Mouse (Mus musculus): ENCODE data around the gene Pcsk6. TPM values are rescaled to one million over a fixed set of nuclear protein-coding genes. Genes with fewer than 3 reads are reported as not detected.

Pcsk6 gene
- polyA plus RNA-seq, 1 experiment from 2014 or later, result 3.5 TPM

DNA sequence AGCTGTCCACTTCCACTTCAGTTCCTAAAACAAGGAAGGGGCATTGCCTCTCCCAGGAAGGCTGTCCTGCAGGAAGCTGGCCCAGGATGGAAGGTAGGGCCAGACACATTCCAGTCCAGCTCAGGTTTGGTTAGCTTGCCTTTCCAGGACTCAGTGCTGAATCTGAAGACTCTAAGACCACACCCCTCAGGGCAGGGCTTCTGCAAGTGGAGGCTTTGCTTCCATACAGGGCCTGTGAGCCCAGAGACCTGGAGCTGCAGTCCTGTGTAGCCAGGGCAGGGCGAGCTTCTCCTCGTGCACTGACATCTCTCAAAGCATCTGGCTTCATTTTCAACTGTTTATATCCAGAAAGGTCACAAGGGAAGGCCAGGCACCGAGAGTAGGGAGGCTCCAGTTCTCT lies 131.9 kb downstream of the Pcsk6 start:
- Histone ChIP-seq H3K27ac (no peak overlapping the region), H3K4me3 (no peak overlapping the region), H3K36me3 (no peaks in the 10 kb centered on the region), H3K9me3 (peaks cover 5% of the 10 kb centered on the region; the same call in 1 of the 2 replicates), H3K27me3 (ENCODE audit: insufficient read depth, poor library complexity, severe bottlenecking) (no peaks in the 10 kb centered on the region), H3K4me1 (no peaks in the 10 kb centered on the region)
- 69% methylated on average over 3 of the region's 3 CpGs for WGBS
- no peak for DNase-seq (ENCODE audit: low spot score)

DNA sequence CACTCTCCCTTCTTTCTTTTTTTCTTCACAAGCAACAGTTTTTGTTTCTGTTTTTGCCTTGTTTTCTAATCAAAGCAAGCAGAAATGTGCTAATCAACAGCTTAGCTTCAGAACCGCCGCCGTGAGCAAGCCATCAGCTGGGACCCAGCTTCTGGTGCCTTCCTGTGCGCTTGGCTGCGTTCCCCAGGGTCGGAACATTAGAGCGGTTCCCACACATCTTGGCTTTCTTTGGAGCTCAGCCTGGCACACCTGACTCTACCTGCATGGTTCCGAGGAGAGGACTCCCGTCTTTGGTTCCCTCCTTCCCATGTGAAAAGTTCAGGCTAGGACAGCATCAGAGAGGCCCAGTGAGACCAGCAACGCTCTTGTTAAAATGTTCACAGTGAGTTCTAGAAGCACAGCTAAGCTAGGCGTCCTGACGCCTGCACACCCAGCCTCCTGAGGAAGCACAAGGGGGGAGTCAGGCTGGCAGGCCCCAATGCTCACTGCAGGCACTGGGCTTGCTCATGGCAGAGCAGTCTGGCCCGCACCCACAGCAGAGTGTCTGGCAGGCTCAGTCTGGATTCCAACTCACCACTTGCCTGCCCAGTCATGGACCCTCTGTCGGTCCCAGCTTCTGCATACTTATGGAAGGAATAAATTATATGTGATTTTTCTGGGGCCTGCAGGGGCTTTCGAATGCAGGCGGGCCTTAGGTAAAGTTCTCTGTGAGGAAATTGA lies 139.7 kb downstream of the Pcsk6 start:
- no peak overlapping the region for H3K27ac ChIP-seq
- no peaks in the 10 kb centered on the region for H3K4me1 ChIP-seq
- WGBS, result 86% methylated on average over 16 of the region's 16 CpGs
- no peak overlapping the region for H3K4me3 ChIP-seq
- DNase-seq (ENCODE audit: low spot score), result no peak
- H3K27me3 ChIP-seq (ENCODE audit: insufficient read depth, poor library complexity, severe bottlenecking), result no peaks in the 10 kb centered on the region
- peaks cover 5% of the 10 kb centered on the region; the same call in 1 of the 2 replicates for H3K36me3 ChIP-seq
- peaks cover 5% of the 10 kb centered on the region; the same call in 1 of the 2 replicates for H3K9me3 ChIP-seq

DNA sequence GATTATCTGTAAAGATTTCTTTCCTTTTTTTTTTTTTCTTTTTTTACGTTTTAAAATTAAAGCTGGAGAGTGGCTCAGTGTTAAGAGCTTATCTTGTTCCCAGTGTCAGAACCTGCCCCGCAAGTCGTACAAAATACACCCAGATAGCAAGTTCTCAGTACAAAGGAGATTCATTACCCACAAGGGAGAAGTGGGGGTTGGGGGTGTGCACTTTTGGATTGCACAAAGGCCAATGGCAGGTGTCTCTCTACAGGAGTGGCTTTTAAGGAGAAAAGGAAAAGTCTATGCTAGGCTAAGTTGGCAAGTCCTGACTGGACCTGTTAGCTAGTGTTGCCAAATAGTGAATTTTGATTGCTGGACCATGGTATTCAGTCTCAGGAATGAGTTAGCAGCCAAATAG lies 140.3 kb downstream of the Pcsk6 start:
- WGBS, result 46% methylated on average over 3 of the region's 3 CpGs
- H3K27me3 ChIP-seq (ENCODE audit: insufficient read depth, poor library complexity, severe bottlenecking), result no peaks in the 10 kb centered on the region
- no peak overlapping the region for H3K27ac ChIP-seq
- no peak for DNase-seq (ENCODE audit: low spot score)
- H3K9me3 ChIP-seq, result peaks cover 5% of the 10 kb centered on the region; the same call in 1 of the 2 replicates
- peaks cover 5% of the 10 kb centered on the region; the same call in 1 of the 2 replicates for H3K36me3 ChIP-seq
- H3K4me3 ChIP-seq, result no peak overlapping the region
- no peaks in the 10 kb centered on the region for H3K4me1 ChIP-seq

DNA sequence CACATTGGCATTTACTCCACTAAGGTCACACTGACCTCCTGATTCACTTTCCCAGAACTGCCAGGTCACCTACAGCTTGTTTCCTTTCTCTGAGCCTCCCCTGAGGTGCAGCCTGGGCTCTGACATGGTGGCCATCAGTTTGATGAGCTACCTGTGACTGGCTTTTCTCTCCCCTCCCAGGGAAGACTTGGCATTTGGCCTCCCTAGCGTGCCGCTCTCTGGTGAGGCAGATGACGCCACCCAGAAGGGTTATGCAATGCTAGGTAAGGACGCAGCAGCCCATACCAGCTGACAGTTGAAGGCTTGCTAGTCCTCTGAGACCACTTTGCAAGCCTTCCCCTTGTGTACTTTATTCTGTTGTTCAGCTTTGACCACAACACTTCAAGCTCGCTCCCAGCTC lies 141.9 kb downstream of the Pcsk6 start:
- WGBS, result 80% methylated on average over 5 of the region's 5 CpGs
- Histone ChIP-seq H3K27me3 (ENCODE audit: insufficient read depth, poor library complexity, severe bottlenecking) (no peaks in the 10 kb centered on the region), H3K4me1 (no peaks in the 10 kb centered on the region), H3K9me3 (no peaks in the 10 kb centered on the region), H3K27ac (no peak overlapping the region), H3K36me3 (peaks cover 5% of the 10 kb centered on the region; the same call in 1 of the 2 replicates), H3K4me3 (no peak overlapping the region)
- no peak for DNase-seq (ENCODE audit: low spot score)

DNA sequence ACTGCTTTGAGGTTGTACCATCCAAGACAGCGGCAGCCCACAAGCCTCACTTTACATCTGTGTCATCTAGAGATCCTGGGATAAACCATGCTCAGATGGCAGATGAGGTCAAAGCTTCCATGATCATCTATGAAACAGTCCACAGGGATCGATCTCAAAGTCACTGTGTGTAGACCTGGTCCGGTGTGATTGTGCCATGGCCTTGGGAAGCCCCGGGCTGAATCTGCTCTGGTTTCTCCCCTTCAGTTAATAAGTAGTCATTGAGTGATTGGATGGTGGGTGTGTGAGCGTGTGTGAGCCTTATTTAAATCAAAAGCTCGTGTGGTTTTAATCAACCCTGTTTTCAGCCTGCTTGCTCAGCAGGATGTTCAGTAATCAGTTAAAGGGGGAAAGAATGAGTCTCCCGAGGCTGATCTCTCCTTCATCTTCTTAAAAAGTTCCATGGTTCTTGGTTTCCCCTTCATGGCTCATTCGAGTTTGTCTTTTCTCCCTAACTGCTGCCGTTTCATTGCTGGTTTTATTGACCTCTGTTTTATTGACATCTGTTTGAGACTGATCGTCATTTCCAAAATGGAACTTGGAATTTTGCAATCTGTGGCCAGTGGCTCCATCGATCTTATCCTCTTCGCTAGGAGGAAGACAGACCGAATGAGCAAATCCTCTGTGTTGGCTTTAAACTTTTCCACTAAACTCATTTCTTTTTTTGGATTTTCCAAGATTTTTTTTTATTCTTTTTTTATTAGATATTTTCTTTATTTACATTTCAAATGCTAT lies 142.5 kb downstream of the Pcsk6 start:
- no peak for DNase-seq (ENCODE audit: low spot score)

DNA sequence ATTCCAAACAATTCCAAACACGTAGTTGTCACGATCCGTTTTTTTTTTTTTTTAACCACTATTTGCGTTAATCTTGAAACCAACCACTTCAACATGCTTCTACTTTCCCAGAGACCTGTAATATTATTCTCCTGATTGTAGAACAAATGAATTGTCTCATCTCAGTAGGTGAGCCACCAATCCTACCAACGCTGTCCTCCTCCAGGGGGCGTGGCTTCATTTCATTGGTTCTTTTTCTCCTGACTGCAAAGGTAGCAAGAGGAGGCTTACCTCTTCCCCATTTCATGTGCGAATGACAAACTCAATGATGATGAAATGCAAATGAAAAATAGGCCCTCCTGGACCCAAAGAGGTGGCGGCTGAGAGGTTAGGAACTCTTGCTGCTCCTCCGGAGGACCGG lies 143.5 kb downstream of the Pcsk6 start:
- Histone ChIP-seq H3K4me3 (no peak overlapping the region), H3K36me3 (no peaks in the 10 kb centered on the region), H3K4me1 (no peaks in the 10 kb centered on the region), H3K9me3 (no peaks in the 10 kb centered on the region), H3K27ac (no peak overlapping the region), H3K27me3 (ENCODE audit: insufficient read depth, poor library complexity, severe bottlenecking) (no peaks in the 10 kb centered on the region)
- DNase-seq (ENCODE audit: low spot score), result no peak
- 83% methylated on average over 10 of the region's 10 CpGs for WGBS

More for the DNA sequence above, 142.5 kb downstream of the Pcsk6 start:
- H3K36me3 ChIP-seq, result peaks cover 5% of the 10 kb centered on the region; the same call in 1 of the 2 replicates
- H3K27me3 ChIP-seq (ENCODE audit: insufficient read depth, poor library complexity, severe bottlenecking), result no peaks in the 10 kb centered on the region
- 76% methylated on average over 13 of the region's 13 CpGs for WGBS
- H3K9me3 ChIP-seq, result no peaks in the 10 kb centered on the region
- no peak overlapping the region for H3K27ac ChIP-seq
- no peaks in the 10 kb centered on the region for H3K4me1 ChIP-seq
- no peak overlapping the region for H3K4me3 ChIP-seq

DNA sequence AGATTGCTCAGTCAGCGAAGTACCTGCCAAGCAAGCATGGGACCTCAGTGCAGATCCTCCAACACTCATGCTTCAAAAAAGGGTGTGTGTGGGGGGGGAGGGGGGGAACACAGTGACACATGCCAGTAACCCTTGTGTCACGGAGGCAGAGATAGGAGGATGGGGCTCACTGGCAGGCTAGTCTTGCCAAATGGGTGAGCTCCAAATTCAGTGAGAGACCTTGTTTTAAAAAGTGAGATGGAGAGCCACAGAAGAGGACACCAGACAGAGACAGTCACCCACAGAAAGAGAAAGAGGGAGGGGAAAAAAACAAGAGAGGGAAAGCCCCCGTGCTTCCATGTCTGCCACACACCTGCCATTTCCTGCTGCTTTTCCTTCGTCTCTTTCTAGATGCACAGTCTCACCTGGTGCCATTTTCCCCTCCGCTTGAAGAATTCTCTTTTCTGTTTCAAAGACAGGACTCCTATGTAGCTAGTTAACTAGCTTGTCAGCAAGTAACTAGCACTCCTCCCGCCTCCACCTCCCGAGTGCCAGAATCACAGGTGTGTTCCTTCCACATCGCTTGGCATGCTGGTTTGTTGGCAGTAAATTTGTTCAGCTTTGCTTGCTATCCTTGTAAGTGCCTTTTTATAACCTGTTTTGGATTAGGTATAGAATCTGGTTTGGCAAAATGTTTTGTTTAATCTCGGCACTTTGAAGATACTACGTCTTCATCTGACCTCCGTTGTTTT lies 146.8 kb downstream of the Pcsk6 start:
- no peak for DNase-seq (ENCODE audit: low spot score)
- Histone ChIP-seq H3K27me3 (ENCODE audit: insufficient read depth, poor library complexity, severe bottlenecking) (no peaks in the 10 kb centered on the region), H3K27ac (no peak overlapping the region), H3K36me3 (no peaks in the 10 kb centered on the region), H3K4me3 (no peak overlapping the region), H3K4me1 (no peaks in the 10 kb centered on the region), H3K9me3 (no peaks in the 10 kb centered on the region)
- 79% methylated on average over 11 of the region's 11 CpGs for WGBS

DNA sequence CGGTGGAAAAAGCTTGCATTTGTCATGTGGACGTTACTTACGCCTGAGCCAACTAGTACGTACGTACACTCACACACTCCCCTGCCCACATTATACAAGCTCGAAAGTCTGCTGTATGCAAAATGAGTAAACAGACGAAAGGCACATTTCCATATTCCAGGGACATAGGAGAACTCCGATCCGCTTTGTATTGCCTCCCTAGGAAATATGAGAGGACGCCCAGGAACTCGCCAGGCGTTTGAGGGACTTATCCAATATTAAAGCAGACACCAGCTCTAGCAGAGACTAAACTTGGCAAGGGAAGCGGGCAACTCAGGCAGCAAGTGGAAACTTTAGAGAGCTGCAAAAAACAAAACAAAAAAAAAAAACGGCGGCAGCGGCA lies 147.3 kb downstream of the Pcsk6 start:
- DNase-seq (ENCODE audit: low spot score), result no peak
- H3K4me1 ChIP-seq, result no peaks in the 10 kb centered on the region
- H3K4me3 ChIP-seq, result no peak overlapping the region
- H3K27ac ChIP-seq, result no peak overlapping the region
- H3K27me3 ChIP-seq (ENCODE audit: insufficient read depth, poor library complexity, severe bottlenecking), result no peaks in the 10 kb centered on the region
- 87% methylated on average over 16 of the region's 16 CpGs for WGBS
- no peaks in the 10 kb centered on the region for H3K36me3 ChIP-seq
- no peaks in the 10 kb centered on the region for H3K9me3 ChIP-seq

DNA sequence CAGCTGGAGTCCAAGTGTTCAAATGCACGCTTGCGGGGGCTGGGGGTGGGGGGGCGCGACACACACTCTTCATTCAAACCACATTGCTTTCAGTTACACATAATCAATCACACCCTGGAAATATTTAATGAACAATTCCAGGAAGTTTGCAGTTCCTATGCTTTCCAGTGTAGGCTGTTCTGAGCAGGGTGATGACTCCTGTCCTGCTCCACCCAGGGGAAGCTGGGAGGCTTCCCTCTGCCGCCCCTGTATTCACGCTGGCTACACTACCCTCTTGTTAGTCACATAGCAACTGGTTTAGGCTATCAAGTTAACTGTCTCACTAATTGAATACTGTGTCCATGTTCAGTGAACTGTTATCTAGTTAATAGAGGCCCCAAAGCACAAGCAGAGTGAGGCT lies 149.0 kb downstream of the Pcsk6 start:
- no peaks in the 10 kb centered on the region for H3K4me1 ChIP-seq
- 82% methylated on average over 6 of the region's 6 CpGs for WGBS
- no peak for DNase-seq (ENCODE audit: low spot score)
- no peaks in the 10 kb centered on the region for H3K9me3 ChIP-seq
- H3K4me3 ChIP-seq, result no peak overlapping the region
- H3K27me3 ChIP-seq (ENCODE audit: insufficient read depth, poor library complexity, severe bottlenecking), result no peaks in the 10 kb centered on the region
- no peak overlapping the region for H3K27ac ChIP-seq
- no peaks in the 10 kb centered on the region for H3K36me3 ChIP-seq

DNA sequence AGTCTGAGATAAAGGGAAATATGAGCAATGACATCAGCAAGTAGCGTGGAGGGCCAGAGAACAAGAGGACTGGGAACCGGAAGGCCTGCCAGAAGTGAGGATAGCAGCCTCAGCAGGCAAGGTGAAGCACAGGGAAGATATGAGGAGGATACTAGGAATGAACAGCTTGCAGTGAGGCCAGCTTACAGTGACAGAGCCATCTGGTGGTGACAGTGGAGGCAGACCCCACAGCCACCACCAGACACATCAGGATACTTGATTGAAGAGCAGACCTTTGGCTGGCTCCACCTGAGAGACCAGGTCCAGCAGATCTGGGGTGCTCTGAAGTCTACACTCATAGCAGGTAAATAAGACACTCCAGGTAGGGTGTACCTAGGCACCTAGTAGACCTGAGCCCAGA lies 166.2 kb downstream of the Pcsk6 start:
- Histone ChIP-seq H3K4me3 (no peak overlapping the region), H3K27ac (no peak overlapping the region), H3K27me3 (ENCODE audit: insufficient read depth, poor library complexity, severe bottlenecking) (peaks cover 20% of the 10 kb centered on the region), H3K36me3 (0 out of 2 replicates have a peak, but pooled peaks cover 3% of the 10 kb centered on the region), H3K4me1 (peaks cover 6% of the 10 kb centered on the region), H3K9me3 (no peaks in the 10 kb centered on the region)
- WGBS, result 67% methylated on average over 2 of the region's 2 CpGs
- DNase-seq (ENCODE audit: low spot score), result no peak

DNA sequence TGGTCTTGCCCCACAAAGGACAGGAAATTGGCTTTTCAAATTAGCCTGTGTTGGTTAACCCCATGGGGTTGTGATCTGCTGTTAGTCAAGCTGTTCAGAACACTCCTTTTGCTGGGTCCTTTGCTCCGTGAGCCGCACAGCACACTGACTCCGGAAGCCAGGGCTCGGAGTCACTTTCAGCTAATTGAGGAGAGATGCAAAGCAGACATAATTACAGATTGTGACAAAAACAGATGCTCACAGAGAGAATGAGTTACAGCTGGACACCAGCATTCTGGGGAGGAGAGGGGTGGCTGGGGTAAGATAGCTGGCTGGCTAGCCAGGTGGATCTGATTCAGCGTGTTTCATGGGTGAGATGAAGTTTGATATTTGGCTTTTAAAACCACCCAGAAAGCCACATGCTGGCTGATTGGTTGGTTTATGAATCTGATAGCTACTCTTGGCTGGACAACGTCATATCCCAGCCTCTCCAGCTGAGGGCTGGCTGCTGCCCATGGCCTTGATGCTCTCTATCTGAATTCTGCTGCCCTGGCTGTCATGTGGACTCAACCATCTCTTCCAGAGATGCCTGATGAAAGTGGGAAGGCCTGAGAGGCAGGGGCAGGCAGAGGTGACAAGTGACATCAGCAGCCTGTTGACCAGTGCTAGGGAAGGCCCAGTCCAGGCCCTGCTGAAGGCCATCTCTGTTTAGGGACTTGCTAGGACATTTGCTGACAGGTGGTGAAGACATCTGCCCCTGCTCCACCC lies 167.4 kb downstream of the Pcsk6 start:
- WGBS, result 59% methylated on average over 6 of the region's 6 CpGs
- H3K27me3 ChIP-seq (ENCODE audit: insufficient read depth, poor library complexity, severe bottlenecking), result peaks cover 30% of the 10 kb centered on the region
- H3K9me3 ChIP-seq, result no peaks in the 10 kb centered on the region
- H3K4me1 ChIP-seq, result peaks cover 6% of the 10 kb centered on the region
- no peak overlapping the region for H3K4me3 ChIP-seq
- DNase-seq (ENCODE audit: low spot score), result no peak
- 0 out of 2 replicates have a peak, but pooled peaks cover 3% of the 10 kb centered on the region for H3K36me3 ChIP-seq
- no peak overlapping the region for H3K27ac ChIP-seq

DNA sequence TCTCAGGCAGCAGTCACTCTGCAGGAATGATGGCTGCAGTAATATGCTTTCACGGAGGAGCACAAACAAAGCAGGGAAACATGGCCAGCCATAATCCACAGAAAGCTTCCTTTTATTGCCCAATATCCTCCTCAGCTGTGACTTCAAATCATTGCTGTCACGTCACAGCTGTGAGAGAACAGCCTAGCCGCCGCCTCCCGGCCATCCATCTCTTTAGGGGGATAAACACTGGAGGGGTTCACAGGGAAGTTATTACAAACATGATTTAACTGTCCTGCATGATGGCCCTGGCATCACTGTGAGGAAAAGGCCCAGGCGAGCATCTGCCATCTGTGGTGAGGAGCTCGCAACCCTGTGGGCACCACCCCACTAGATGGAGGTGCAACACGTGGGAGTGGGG lies 175.3 kb downstream of the Pcsk6 start:
- Histone ChIP-seq H3K4me3 (no peak overlapping the region), H3K4me1 (0 out of 2 replicates have a peak, but pooled peaks cover 2% of the 10 kb centered on the region), H3K36me3 (no peaks in the 10 kb centered on the region), H3K27me3 (ENCODE audit: insufficient read depth, poor library complexity, severe bottlenecking) (peaks cover 47% of the 10 kb centered on the region), H3K9me3 (no peaks in the 10 kb centered on the region), H3K27ac (no peak overlapping the region)
- 78% methylated on average over 8 of the region's 8 CpGs for WGBS
- DNase-seq (ENCODE audit: low spot score), result no peak

Measured in heart, embryonic 10.5 days (tissue).